Mouse (Mus musculus) ZHBTc4 (cell line): Measurements from ENCODE around the gene Ttc37.

ENCODE experiments used
- DNase-seq: peaks from one replicate; pipeline ENCODE4 v3.0.0-alpha.2; 2011; ENCODE audit warnings: low read depth, low spot score

The Ttc37 gene

GRCm38 (mm10) chr13:76157508-76157907 lies 59.0 kb downstream of the Ttc37 start:
- DNase-seq: no peak

GRCm38 (mm10) chr13:76160587-76160986 lies 62.1 kb downstream of the Ttc37 start:
- DNase-seq: no peak

GRCm38 (mm10) chr13:76174297-76174696 lies 75.8 kb downstream of the Ttc37 start:
- no peak for DNase-seq

- DNase-seq: no peak
These were observed 80.2 kb downstream of the Ttc37 start for GRCm38 (mm10) chr13:76178700-76179099.

GRCm38 (mm10) chr13:76187651-76188050 lies 89.1 kb downstream of the Ttc37 start:
- no peak for DNase-seq

GRCm38 (mm10) chr13:76189190-76189589 lies 90.7 kb downstream of the Ttc37 start:
- DNase-seq: no peak

- DNase-seq: no peak
These were observed 91.7 kb downstream of the Ttc37 start for GRCm38 (mm10) chr13:76190273-76190672.

GRCm38 (mm10) chr13:76194937-76195336 lies 96.4 kb downstream of the Ttc37 start:
- DNase-seq: peak; percentile 31

- peak; percentile 32 for DNase-seq
These were observed 97.1 kb downstream of the Ttc37 start for GRCm38 (mm10) chr13:76195431-76196138.

GRCm38 (mm10) chr13:76197297-76197848 lies 98.8 kb downstream of the Ttc37 start:
- peak; percentile 25 for DNase-seq

GRCm38 (mm10) chr13:76199943-76200342 lies 101.4 kb downstream of the Ttc37 start:
- no peak for DNase-seq

GRCm38 (mm10) chr13:76214928-76215327 lies 116.4 kb downstream of the Ttc37 start:
- DNase-seq: no peak

GRCm38 (mm10) chr13:76215397-76215796 lies 116.9 kb downstream of the Ttc37 start:
- DNase-seq: peak; percentile 65
